Mouse (Mus musculus): Measurements from ENCODE around the gene Palm2.
A peak's percentile ranks its signal among the peaks of the same experiment; 100 is the strongest.

Gene Palm2

DNA sequence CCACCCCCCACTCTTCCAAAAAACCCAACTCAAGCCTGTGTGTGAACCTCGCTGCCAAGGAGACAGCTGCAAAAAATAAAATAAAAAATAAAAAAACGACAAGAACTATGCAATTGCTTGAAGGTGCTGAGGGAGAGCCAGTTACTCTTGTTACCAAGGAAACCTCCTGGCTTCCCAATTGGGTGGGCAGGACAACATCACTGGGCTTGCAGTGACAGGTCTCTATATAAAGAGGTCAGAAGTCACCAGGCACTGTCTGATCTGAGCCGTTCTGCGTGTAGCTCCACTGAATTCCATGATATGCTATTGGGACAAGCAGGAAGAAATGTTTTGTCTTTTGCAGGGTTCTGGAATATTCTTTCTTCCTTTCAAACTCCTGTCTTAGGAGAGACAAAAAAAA is 282.7 kb downstream of the Palm2 start:
- no peak for DNase-seq

GRCm38 (mm10) chr4:57717354-57717753 is 283.3 kb downstream of the Palm2 start, which contains the start of gene Akap2:
TSS of gene Akap2 (plus strand) at chr4:57717657.
- no peak for DNase-seq

DNA sequence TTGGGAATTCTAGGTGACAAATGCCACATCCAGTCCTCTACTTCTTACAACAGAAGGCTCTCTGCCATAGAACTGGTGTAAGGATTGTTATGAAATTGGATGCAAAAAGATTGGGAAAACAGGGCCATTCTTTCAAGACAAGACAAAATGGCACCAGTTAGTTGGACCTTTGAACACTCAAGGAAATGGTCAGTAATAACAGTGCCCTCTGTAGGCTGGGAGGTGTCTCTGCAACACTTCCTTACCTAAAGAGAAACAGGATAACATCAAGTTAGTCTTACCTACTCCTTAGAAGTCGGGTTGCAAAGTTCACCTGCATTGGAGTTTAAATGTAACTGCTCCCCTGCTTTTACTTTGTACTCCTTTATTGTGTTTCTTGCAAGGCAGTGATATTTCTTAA is 285.3 kb downstream of the Palm2 start:
- no peak for DNase-seq

DNA sequence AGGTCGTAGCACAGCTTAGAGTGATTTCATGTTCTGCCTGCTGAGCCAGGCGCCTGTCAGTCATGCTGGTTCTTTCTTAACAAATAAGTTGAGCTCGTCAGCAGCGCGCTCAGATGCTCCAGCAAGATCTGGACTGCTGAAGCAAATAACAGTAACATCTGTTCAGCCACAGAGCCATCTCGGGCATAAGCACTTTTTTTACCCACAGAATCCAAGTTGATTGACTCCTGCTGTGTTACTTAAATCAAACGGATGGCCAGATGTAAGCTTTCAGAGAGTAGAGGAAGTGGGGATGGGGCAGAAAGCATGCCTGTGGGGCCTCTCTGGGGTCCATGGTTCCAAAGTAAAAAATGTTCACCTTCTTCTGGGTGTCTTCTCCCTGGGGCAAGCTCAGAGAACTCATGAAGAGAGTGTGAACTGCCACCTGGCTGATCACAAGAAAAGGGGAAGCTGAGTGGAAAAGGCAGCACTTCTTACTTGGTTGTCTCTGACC is 286.9 kb downstream of the Palm2 start:
- DNase-seq, result no peak

DNA sequence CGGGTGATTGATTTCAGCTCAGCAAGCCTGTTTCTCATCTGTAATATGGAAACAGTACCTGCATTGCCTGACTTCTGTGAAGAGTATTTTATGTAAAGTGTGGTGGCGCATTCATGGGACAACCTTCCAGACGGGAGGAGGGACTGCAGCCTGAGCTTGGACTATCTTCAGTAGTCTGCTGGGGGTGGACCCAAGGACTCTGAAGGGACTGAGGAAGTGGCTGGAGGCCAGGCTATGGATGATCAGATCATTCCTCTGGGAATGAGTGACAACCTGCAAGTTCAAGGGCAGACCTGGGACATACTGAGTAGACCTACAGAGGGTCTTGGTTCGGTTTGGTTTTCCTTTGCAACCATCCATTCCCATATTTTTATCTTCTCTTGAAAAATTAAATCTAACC is 288.2 kb downstream of the Palm2 start:
- no peak for DNase-seq

GRCm38 (mm10) chr4:57723659-57724058 is 289.6 kb downstream of the Palm2 start:
- peak in 1 of 2 experiments; percentile 54 for DNase-seq

GRCm38 (mm10) chr4:57725569-57725968 is 291.5 kb downstream of the Palm2 start:
- DNase-seq, result no peak

DNA sequence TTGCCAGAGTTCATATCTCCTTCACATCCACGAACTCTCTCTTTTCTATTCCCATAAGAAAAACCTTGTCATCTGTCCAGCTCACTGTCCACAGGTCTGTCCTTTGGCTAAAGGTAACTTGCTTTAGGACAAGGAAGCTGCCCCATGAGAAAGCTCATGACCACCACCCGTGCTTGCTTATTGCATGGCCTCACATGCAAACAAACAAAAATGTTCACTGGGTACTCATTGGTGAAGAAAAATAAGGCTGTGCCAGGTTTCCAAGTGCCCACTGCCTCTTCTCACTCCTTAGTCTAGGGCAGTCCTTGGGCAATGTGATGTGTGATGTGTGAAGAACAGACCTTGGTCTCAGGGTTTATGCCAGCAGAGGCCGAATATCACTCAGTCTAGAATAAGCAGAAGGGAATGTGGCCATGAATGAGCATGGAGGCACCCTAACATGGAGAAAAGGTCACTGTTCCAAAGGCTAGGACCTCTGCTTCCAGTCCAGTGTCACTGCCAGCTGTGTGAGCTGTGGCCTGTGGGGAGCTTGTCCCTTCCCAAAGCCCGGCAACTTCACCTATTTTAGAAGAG is 294.6 kb downstream of the Palm2 start:
- no peak for DNase-seq

- no peak for DNase-seq
Measured at GRCm38 (mm10) chr4:57730047-57730446, 296.0 kb downstream of the Palm2 start.

GRCm38 (mm10) chr4:57730801-57731598 is 297.0 kb downstream of the Palm2 start:
- DNase-seq, result peak in 1 of 2 experiments; percentile 19

DNA sequence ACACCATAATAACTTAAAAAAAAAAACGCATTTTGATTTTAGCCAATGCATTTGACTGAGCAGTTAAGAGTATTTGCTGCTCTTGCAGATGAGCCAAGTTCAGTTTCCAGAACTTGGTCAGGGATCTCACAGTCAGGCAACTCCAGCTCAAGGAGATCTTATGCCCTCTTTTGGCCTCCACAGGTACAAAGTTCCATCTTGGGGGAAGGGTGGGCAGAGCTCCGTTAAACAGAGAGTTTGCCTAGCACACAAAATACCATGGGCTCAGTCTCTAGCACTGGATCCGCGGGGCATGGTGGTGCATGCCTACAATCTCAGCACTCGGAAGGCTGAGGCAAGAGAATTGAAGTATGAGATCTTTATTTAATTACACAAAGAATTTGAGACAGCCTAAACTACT is 298.3 kb downstream of the Palm2 start:
- peak in 1 of 2 experiments; percentile 39 for DNase-seq

DNA sequence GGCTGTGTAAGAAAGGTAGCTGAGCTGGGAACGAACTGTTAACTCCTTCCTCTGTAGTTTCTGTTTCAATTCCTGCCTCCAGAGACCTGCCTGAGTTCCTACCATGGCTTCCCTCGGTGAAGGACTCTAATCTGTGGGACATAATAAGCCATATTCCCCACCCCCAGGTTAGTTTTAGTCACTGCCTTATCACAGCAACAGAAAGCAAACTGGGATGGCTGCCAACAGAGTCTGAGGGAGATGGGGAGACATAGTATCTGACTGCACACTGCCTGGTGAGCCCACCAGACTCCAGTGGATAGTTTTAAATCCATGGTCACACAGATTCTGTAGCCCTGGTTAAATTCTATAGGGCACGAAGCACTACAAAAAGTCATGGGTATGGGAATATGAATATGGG is 299.4 kb downstream of the Palm2 start:
- DNase-seq, result peak; percentile 24 to 28

GRCm38 (mm10) chr4:57735426-57735825 is 301.4 kb downstream of the Palm2 start:
- DNase-seq, result peak; percentile 60 to 76

- peak in 1 of 2 experiments; percentile 18 for DNase-seq
Measured at GRCm38 (mm10) chr4:57738856-57739552, 305.0 kb downstream of the Palm2 start.

GRCm38 (mm10) chr4:57743325-57743929 is 309.4 kb downstream of the Palm2 start:
- DNase-seq, result no peak

DNA sequence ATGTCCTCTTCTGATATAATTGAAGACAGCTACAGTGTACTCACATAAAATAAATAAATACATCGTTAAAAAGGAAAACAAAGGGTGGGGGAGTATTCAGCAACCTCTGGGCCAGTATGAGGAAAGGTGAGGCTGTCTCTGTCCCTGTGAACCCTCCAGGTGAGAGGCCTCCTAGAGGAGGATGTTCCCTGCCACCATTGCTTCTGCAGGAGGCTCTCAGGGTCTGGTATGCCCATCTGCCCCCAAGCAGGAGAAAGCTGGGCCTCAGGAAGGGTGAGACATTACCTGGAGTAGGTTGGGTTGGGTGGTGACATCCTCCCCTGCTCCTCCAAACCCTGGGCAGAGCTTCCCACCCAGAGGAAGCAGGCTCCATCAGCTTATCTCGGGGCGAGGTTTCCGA is 316.6 kb downstream of the Palm2 start:
- DNase-seq, result no peak

GRCm38 (mm10) chr4:57751054-57751453 is 317.0 kb downstream of the Palm2 start:
- DNase-seq, result no peak

DNA sequence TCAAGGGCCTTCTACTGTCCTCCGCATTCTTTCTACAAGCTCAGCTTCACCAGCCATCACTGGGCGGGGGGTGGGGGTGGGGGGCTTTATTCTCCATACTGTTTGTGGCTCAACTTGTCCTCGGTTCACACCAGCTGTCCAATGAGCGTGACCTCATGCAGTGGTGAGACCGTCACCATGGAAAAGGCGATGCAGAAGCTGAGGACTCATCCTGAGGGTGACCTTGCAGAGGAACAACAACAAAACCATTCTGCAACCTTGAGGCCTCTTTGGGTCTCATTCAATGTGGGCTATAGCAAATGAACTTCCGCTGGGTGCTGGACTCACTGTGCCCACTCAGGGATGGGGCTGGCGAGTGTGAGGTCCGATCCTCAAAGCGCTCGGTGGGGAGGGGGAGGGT is 317.5 kb downstream of the Palm2 start:
- no peak for DNase-seq

DNA sequence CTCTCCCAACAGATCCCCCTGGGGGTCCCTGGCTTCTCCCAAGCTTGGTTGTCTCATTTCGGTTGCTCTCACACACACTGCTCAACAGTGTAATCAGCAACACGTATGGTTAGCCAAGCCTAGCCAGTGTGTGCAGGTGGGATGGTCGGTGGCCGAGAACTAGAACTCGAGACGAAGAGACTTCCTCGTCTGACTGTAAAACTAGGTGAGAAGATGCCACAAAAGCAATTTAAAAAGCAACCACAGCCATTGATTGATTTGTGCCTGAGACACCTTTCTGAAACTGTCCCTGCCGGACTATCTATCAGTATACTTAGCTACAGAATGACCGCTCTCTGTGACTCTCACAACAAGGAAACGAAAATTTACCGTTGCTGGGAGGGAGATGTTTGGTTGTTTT is 321.0 kb downstream of the Palm2 start:
- DNase-seq, result no peak

DNA sequence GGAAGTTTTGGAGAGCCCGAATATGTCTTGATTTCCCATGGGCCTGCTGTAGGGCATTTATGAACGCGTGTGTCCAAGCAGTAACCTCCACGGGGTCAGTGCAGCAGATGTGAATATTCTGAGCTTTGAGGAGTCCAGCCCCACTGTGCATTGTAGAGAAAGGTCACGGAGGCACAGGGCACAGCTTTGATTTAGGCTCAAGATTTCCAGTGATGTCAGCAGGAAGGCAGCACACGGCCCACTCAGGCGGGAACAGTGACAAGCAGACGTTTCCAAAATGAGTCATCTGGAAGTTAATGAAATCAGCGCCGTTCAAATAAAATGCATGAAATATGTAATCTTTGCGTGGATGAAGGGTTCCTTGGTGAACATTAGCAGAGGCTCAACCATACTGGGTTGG is 323.9 kb downstream of the Palm2 start:
- peak in 1 of 2 experiments; percentile 32 for DNase-seq

All from kidney, postnatal 4 days (tissue).